Mouse (Mus musculus): ENCODE data around the gene Usp5.

Usp5 gene

GRCm38 (mm10) chr6:124787722-124788121 is 41.6 kb downstream of the Usp5 start:
- no peak for DNase-seq (ENCODE audit: extremely low read depth, low read depth)

DNA sequence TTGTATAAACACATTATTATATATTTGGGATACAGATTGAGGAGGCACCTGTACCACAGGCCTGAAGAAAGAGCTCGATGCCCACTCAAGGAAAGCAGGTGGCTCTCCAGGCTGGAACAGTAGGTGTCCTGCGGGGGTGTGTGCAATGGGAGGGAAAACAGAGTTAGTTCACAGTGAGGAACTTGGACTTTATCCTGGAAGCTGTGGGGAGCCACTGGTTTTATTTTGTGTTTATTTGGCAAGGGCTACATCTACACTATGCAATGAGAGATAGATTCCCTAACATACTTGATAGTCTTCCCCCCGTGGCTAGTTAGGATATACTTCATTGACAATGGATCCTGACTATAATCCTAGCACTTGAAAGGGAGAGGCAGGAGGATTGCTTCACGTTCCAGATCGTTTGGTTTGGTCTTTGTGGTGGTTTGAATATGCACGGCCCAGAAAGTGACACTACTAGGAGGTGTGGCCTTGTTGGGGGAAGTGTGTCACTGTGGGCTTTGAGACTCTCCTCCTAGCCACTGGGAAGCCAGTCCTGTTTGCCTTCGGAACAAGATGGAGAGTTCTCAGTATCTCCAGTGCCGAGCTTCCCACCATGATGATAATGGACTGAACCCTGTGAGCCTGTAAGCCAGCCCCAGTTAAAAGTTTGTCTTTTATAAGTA is 42.4 kb downstream of the Usp5 start:
- no peak for DNase-seq (ENCODE audit: extremely low read depth, low read depth)

- DNase-seq (ENCODE audit: extremely low read depth, low read depth): no peak
Measured at GRCm38 (mm10) chr6:124782436-124782835, 46.8 kb downstream of the Usp5 start.

GRCm38 (mm10) chr6:124780917-124781316 is 48.4 kb downstream of the Usp5 start:
- no peak for DNase-seq (ENCODE audit: extremely low read depth, low read depth)

GRCm38 (mm10) chr6:124779984-124780416 is 49.3 kb downstream of the Usp5 start:
- DNase-seq (ENCODE audit: extremely low read depth, low read depth): no peak

GRCm38 (mm10) chr6:124779222-124779983 is 49.9 kb downstream of the Usp5 start, which contains the start of gene Lrrc23:
Gene Lrrc23 (minus strand): TSS chr6:124779727.
- DNase-seq (ENCODE audit: extremely low read depth, low read depth): no peak

DNA sequence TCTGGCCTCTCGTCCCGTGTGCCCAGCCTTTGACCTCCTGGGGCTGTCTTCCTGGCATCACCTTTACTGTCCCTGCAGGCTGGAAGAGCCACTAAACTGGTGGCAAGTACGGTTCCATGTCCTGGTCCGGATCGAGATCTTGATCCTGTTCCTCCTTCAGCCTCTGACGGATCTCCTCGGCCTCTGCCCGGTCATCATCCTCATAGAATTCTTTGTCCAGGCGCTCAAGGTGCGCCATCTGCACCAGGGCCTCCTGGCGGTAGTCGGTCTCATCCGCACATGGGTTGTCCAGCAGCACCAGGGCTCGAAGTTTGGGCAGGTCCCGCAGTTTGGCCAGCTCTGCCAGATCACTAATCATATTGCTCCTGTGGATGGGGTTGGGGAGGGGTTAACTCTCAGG is 58.8 kb downstream of the Usp5 start:
- DNase-seq (ENCODE audit: extremely low read depth, low read depth): no peak

GRCm38 (mm10) chr6:124770013-124770412 is 59.3 kb downstream of the Usp5 start:
- DNase-seq (ENCODE audit: extremely low read depth, low read depth): no peak

- DNase-seq (ENCODE audit: extremely low read depth, low read depth): peak; percentile 25
Measured at GRCm38 (mm10) chr6:124769101-124769765, 60.1 kb downstream of the Usp5 start, which contains the start of gene Eno2. Gene Eno2 (minus strand): TSS chr6:124769673.

DNA sequence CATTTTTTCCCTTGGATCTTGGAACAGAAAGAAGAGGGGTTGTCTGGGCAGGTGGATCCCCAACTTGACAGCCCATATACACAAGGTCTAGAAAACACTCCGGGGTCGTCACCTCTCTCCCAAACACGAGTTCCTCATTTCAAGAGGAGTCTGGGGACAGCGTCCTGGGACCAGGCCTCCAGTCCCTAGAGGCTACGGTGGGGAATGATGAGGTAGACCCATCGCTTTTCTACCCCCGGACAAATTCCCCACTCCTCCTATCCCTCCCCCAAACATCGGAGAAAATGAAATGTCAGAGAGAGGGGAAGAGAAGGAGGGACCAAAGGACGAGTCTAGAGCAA is 60.6 kb downstream of the Usp5 start:
- peak; percentile 35 for DNase-seq (ENCODE audit: extremely low read depth, low read depth)

- DNase-seq (ENCODE audit: extremely low read depth, low read depth): peak; percentile 66
Measured at GRCm38 (mm10) chr6:124767920-124768703, 61.2 kb downstream of the Usp5 start.

DNA sequence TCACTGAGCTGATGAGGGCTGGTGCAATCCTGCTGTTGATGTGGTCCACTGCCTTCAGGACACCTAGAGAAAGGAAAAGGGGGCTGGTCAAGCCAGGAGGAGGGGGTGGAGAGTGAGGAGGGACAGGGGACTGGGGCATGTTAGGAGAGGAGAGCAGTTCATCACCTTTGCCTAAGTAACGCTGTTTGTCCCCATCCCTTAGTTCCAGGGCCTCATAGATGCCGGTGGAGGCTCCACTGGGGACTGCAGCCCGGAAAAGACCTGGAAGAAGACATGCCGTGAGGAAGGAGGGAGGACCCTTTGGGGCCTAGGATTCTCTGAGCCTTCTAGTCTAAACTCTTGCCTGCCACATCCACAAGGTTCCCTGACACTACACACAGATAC is 61.8 kb downstream of the Usp5 start:
- no peak for DNase-seq (ENCODE audit: extremely low read depth, low read depth)

- DNase-seq (ENCODE audit: extremely low read depth, low read depth): no peak
Measured at GRCm38 (mm10) chr6:124765951-124766350, 63.3 kb downstream of the Usp5 start.

Data from MEL-GATA-1-ER (cell line).